Mouse (Mus musculus) forebrain, embryonic 16.5 days (tissue): Measurements from ENCODE around the gene 4930412O13Rik. TPM values are rescaled to one million over a fixed set of nuclear protein-coding genes. Genes with fewer than 3 reads are reported as not detected.

ENCODE experiments used
- ATAC-seq: fragments of 200-750 bp; cut with Nextera tagmentation; 2 replicates; pipeline ENCODE4 v1.8.0; 2017; ENCODE audit warnings: mild to moderate bottlenecking, moderate library complexity
- H3K27ac ChIP-seq: fragments of 300-500 bp; sonication (generic); 2 replicates; pipeline ENCODE4 v1.5.1; 2014; ENCODE audit warnings: low read length, control low read depth
- H3K27me3 ChIP-seq: fragments of 300-500 bp; sonication (generic); replicated peaks from 2 replicates; pipeline ENCODE4 v1.6.1; 2014; ENCODE audit warnings: low read length; ENCODE audit not compliant: control insufficient read depth, insufficient read depth
- H3K36me3 ChIP-seq: fragments of 300-500 bp; sonication (generic); 2 replicates; pipeline ENCODE4 v1.6.1; 2014; ENCODE audit not compliant: control insufficient read depth, insufficient read depth
- H3K4me1 ChIP-seq: fragments of 300-500 bp; sonication (generic); replicated peaks from 2 replicates; pipeline ENCODE4 v1.6.1; 2014; ENCODE audit warnings: low read length; ENCODE audit not compliant: control insufficient read depth, insufficient read depth
- H3K4me2 ChIP-seq: fragments of 300-500 bp; sonication (generic); 2 replicates; pipeline ENCODE4 v1.6.1; 2014; ENCODE audit warnings: mild to moderate bottlenecking, low read length, control low read depth
- H3K4me3 ChIP-seq: fragments of 300-500 bp; sonication (generic); replicated peaks from 2 replicates; pipeline ENCODE4 v1.5.1; 2014; ENCODE audit warnings: mild to moderate bottlenecking, low read length, control low read depth
- H3K9ac ChIP-seq: fragments of 300-500 bp; sonication (generic); replicated peaks from 2 replicates; pipeline ENCODE4 v1.6.1; 2014; ENCODE audit warnings: low read depth, low read length, control low read depth
- H3K9me3 ChIP-seq: fragments of 300-500 bp; sonication (generic); 2 replicates; pipeline ENCODE4 v1.6.1; 2016; ENCODE audit warnings: low read length; ENCODE audit not compliant: control insufficient read depth
- WGBS: fragments of 180-500 bp; shearing (Covaris S2); extraction: QIAGEN DNeasy Blood & Tissue Kit; methylation state at CpG from one replicate; pipeline ENCODE4 v1.1.7; 2014; 5-methylcytosine and 5-hydroxymethylcytosine counted together
- polyA plus RNA-seq: library from polyadenylated mRNA; unstranded; fragments of >200 nt; fragmentation: Nextera tagmentation; extraction: Ambion mirVana; gene quantifications from 2 replicates; pipeline ENCODE4 v1.2.1, GENCODE M21; 2015

The 4930412O13Rik gene
- polyA plus RNA-seq, 1 experiment from 2014 or later: not detected

DNA sequence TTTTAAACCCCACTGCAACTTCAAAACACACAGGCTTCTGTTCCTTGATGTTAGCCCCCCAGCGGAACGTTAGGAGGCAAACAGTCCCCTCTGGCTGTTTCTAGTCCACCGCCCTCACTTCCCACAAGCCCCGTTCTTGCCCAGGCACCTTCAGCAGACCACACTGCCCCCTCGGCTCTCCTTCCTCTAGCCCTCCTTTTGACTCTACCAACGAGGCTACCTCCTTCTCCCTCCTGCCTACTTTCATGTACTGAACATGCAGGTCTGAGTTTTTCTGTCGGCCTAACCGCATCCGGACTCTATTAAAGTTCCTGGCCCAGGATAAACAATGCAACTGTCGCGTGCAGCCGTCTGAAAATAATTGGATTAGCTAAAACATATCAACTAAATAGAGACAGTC, 8.4 kb upstream of the 4930412O13Rik start:
- Histone ChIP-seq H3K27ac (no peak overlapping the region), H3K27me3 (peaks cover 59% of the 10 kb centered on the region), H3K4me3 (no peak overlapping the region), H3K36me3 (no peaks in the 10 kb centered on the region), H3K9me3 (no peaks in the 10 kb centered on the region), H3K9ac (no peak overlapping the region), H3K4me2 (no peak overlapping the region), H3K4me1 (0 out of 2 replicates have a peak, but pooled peaks cover 2% of the 10 kb centered on the region)
- no peak for ATAC-seq
- WGBS: 2% methylated on average over 12 of the region's 12 CpGs

DNA sequence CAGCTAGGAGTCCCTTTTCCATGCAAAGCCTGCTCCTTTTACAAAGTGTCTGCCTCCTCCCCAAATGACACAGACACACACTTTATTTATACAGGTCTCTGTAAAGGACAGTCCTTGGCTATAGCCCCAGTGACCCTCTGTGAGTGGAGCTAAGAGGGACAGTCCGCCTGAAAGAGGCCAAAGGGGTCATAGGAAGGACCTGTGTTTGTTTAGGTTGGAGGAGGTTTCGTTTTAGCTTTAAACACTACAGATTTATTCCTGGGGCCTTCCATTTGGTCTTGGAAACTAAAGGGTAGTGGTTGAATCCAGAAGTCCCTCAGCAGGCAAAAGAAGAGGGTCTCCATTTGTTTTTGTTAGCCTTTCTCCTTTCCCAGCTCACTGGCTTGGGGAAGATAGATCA, 7.3 kb upstream of the 4930412O13Rik start:
- Histone ChIP-seq H3K9me3 (no peaks in the 10 kb centered on the region), H3K4me3 (no peak overlapping the region), H3K4me2 (no peak overlapping the region), H3K27ac (no peak overlapping the region), H3K36me3 (no peaks in the 10 kb centered on the region), H3K4me1 (peaks cover 8% of the 10 kb centered on the region), H3K9ac (no peak overlapping the region), H3K27me3 (peaks cover 62% of the 10 kb centered on the region)
- WGBS: 8% methylated on average over 2 of the region's 2 CpGs
- ATAC-seq: no peak

DNA sequence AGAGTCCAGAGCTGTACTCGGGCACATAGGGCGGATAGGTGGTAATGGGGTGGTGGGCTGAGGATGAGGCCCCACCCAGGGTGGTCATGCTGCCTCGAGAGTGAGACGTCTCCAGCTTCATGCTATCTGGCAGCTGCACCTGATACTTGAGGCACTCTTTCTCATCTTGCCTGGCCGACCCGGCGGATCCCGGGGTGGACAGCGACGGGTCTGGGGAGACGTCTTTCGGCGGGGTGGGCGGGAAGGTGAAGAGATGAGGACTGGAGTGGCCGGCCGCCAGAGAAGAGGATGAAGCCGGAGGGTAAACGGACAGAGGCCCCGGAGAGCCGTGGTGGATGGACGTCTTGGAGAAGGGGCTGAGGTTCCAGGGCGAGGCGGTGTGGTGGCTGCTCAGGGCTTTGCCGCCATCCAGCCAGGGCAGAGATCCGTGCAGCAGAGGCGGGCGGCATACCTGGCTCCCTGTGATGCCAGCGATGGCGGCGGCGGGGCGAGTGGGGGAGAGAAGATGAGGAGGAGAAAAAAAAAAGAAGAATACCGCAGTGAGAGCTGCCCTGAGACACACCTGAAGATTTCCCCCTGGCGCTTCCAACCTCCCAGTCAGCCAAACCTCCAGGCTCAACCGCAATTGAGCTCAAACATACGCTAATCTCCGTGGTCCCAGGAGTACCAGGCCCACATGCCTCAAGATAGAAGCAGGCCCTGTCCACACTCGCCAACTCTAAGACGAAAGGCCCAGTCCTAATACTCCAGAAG, 6.4 kb upstream of the 4930412O13Rik start:
- no peak for ATAC-seq

DNA sequence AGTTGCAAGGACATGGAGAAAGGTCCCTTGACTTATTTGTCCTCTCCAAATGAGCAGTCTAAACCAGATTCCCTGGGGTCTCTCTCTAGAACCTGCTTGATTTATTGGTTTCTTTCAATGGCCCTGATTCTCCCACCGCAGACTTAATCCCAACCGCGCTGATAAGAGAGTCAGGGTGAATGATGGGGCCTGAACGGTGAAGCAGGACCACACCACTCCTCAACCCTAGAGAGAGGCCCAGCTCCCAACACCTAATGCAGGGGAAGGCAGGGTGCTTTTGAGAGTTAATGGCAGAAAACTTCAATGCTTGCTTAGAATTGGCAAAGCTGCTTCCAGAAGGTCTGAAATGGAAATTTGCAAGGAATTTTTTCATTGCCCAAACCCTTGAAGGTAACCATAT, 5.8 kb upstream of the 4930412O13Rik start:
- no peak for ATAC-seq
- no peak overlapping the region for H3K4me2 ChIP-seq
- H3K27me3 ChIP-seq: peaks cover 75% of the 10 kb centered on the region
- no peaks in the 10 kb centered on the region for H3K36me3 ChIP-seq
- peaks cover 17% of the 10 kb centered on the region for H3K4me1 ChIP-seq
- H3K9me3 ChIP-seq: no peaks in the 10 kb centered on the region
- no peak overlapping the region for H3K9ac ChIP-seq
- no peak overlapping the region for H3K4me3 ChIP-seq
- no peak overlapping the region for H3K27ac ChIP-seq
- 4% methylated on average over 4 of the region's 4 CpGs for WGBS

More for the DNA sequence above, 6.4 kb upstream of the 4930412O13Rik start:
- H3K9ac ChIP-seq: no peak overlapping the region
- peaks cover 71% of the 10 kb centered on the region for H3K27me3 ChIP-seq
- H3K9me3 ChIP-seq: no peaks in the 10 kb centered on the region
- no peaks in the 10 kb centered on the region for H3K36me3 ChIP-seq
- H3K27ac ChIP-seq: no peak overlapping the region
- no peak overlapping the region for H3K4me3 ChIP-seq
- no peak overlapping the region for H3K4me2 ChIP-seq
- H3K4me1 ChIP-seq: peaks cover 17% of the 10 kb centered on the region
- 3% methylated on average over 36 of the region's 39 CpGs for WGBS

DNA sequence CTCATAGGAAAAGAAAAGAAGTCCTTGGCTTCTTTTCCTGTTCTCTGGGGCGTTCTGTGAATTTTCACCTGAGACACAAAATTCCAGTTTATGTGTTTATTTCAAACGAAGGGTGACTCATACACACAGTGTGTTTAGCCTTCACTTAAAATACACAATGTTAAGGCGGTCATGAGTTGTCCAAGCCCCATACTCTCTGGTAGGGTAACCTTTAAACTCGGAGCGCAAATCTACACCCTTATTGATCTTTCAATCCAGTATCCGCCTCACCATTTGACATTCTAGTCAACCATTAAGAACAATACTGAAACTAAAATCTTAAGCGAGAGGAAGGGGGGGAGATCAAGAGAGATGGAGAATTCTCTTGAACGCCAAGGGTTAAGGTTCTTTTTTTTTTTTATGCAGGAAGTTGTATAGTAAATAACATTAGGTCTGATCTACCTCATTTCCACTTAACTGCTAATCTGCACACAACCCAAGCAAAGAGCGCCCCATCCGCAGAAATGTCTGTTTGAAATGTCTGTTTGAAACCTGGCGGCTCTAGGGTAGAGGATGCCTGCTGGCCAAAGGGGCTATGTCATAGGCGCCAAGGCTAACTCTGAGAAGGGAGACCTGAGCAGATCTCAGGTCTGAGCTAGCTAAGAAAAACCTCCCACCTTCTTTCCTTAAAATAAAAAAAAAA, 5.2 kb upstream of the 4930412O13Rik start:
- Histone ChIP-seq H3K9ac (no peak overlapping the region), H3K27ac (no peak overlapping the region), H3K4me3 (no peak overlapping the region), H3K9me3 (no peaks in the 10 kb centered on the region), H3K4me2 (no peak overlapping the region), H3K27me3 (peaks cover 72% of the 10 kb centered on the region), H3K4me1 (peaks cover 17% of the 10 kb centered on the region), H3K36me3 (no peaks in the 10 kb centered on the region)
- 8% methylated on average over 12 of the region's 12 CpGs for WGBS
- ATAC-seq: no peak

DNA sequence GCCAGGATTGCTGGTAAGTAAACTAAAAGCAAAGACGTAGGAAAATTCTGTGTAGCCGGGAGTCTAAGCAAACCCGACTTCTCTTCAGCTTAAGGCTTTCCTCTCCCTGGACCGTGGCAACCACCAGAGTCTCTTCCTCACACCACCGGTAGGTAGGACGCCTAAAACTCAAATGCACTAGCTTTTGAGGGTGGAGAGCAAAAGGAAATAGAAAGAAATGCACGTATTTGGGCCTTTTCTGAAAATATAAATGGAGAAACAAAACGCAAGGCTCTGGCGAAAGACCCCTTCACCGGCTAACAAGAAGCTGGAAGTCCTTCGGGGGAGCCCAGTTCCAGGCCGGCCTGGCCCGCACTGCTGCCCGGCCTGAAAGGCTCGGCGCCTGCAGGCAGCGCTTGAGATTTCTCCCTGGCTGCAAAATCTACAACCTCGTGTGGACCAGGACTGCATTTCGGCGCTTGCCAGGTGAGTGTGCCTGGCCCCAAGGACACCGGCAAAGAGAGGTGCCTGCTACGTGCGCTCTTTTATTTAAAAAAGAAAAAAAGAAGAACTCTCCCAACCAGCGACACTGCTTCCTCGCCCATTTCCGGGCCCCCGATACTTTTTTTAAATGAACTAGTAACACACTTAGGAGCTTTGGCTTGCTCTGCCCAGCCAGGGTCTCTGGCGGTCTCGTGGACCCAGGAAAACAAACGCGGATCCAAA, 4.3 kb upstream of the 4930412O13Rik start:
- Histone ChIP-seq H3K36me3 (no peaks in the 10 kb centered on the region), H3K27me3 (peaks cover 70% of the 10 kb centered on the region), H3K4me3 (no peak overlapping the region), H3K27ac (no peak overlapping the region), H3K9ac (no peak overlapping the region), H3K4me2 (no peak overlapping the region), H3K4me1 (peaks cover 25% of the 10 kb centered on the region), H3K9me3 (no peaks in the 10 kb centered on the region)
- ATAC-seq: no peak
- 2% methylated on average over 31 of the region's 31 CpGs for WGBS

DNA sequence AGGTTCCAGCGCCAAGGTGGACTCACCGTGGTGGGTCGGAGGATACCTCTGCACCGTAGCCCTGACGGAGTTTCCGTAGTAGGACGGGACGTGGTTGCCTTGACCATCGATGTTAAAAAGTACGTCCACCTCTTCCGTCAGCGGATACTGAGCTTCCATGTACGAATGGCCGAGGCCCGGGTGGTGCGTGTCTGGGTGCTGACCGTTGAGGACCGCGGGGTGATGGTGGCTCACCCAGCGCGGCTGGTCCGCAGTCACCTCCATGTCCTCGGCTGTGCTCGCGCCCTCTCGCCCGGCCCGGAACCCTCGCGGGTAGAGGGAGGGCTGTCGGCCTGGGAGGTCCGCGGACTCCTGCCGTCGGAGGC, 3.7 kb upstream of the 4930412O13Rik start:
- peaks cover 28% of the 10 kb centered on the region for H3K4me1 ChIP-seq
- no peak overlapping the region for H3K9ac ChIP-seq
- no peak overlapping the region for H3K4me2 ChIP-seq
- no peaks in the 10 kb centered on the region for H3K9me3 ChIP-seq
- WGBS: under 1% methylated on average over 35 of the region's 35 CpGs
- ATAC-seq: no peak
- no peaks in the 10 kb centered on the region for H3K36me3 ChIP-seq
- H3K4me3 ChIP-seq: no peak overlapping the region; the same call in 1 of the 2 replicates
- peaks cover 68% of the 10 kb centered on the region for H3K27me3 ChIP-seq
- no peak overlapping the region for H3K27ac ChIP-seq

DNA sequence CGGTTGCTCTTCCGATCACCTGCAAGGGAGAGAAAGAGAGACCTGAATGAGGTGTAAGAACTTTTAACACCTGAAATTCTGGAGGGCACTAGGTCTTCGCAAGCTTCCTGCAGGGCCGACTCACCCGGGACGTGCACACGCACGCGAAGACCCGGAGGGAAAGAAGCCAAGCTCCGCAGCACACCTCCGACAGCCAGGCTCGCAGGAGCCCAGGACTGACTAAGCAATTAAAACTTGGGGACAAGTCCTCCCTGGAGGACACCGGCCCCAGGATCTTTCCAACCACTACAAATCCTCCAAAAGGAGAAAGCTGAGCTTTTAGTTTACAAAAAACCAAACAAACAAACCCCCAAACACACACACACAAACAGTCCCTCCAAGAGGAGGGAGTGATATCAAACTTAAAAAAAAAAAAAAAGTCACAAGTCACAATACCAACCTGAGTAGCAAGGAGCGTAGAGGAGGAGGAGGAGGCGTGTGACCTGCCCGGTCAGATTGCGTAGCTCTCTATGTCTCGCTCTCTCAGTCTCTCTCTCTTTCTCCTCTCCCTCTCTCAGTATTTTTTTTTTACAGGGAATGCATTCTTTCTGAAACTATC, 3.0 kb upstream of the 4930412O13Rik start:
- under 1% methylated on average over 19 of the region's 19 CpGs for WGBS
- no peak for ATAC-seq
- peak overlapping the region; percentile 61 for H3K4me2 ChIP-seq
- H3K27me3 ChIP-seq: peaks cover 61% of the 10 kb centered on the region
- no peaks in the 10 kb centered on the region for H3K36me3 ChIP-seq
- no peak overlapping the region for H3K9ac ChIP-seq
- H3K9me3 ChIP-seq: no peaks in the 10 kb centered on the region
- peak overlapping the region; percentile 38 for H3K4me3 ChIP-seq
- no peak overlapping the region for H3K27ac ChIP-seq
- peaks cover 36% of the 10 kb centered on the region for H3K4me1 ChIP-seq

DNA sequence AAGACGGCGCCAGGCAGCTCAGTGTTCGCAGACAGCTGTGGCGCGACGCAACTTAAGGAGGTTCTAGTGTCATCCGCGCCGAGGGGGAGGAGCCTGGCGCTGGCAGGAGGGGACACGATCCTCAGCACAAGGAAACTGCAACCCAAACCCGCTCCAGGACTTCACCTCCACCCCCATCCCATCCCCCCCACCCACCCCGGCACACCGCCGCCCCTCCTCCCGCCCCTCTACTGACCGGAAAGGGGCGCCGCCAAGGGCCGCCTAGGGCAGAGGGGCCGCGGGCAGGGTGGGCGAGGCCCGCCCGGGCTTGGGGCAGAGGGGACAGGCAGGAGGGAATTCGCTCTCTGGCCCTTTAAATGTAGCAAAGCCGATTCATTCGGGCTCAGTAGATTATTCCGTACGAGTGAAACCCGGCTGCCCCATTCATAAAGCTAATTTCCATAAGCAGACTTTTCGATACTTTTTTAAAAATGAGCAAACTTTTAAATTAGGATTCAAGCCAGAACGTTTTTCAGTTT, 2.4 kb upstream of the 4930412O13Rik start:
- H3K4me2 ChIP-seq: peak overlapping the region; percentile 61
- no peak overlapping the region for H3K9ac ChIP-seq
- H3K27ac ChIP-seq: no peak overlapping the region
- H3K4me3 ChIP-seq: peak overlapping the region; percentile 38
- WGBS: 0% methylated on average over 32 of the region's 33 CpGs
- H3K36me3 ChIP-seq: no peaks in the 10 kb centered on the region
- peaks cover 36% of the 10 kb centered on the region for H3K4me1 ChIP-seq
- ATAC-seq: no peak
- peaks cover 56% of the 10 kb centered on the region for H3K27me3 ChIP-seq
- no peaks in the 10 kb centered on the region for H3K9me3 ChIP-seq
